8 mouse cellular contexts compared by ENCODE assay signal in the genomic region with DNA sequence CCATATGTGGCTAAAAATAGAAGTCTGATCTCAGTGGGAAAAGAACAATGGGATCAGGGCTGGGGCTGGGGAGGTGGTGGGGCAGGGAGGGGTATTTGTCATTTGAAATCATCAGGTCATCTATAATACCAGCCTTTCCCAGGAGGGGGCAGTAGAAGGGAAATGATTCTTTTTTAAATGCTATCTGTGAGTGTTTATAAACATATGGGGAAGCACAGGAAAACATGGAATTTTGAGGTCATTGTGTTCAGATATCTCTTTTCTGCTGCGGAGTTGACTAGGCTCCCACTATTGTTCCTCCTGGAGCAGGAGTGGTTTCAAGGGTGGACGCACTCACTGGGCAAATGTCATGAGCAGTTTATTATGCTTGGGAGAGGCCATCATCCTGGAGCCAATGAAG. TPM values are rescaled to one million over a fixed set of nuclear protein-coding genes. Genes with fewer than 3 reads are reported as not detected.
DNase-seq lines count a peak whose midpoint lies in the region; ATAC-seq and TF ChIP-seq lines count a peak whose summit lies in the region.

No protein-coding gene starts in this region.

- H3K4me3 ChIP-seq in left cerebral cortex, adult 2 months = no peak overlapping the region
- no peak overlapping the region for H3K4me3 ChIP-seq in heart, postnatal 0 days (ENCODE audit: low read depth, low read length)
- H3K4me3 ChIP-seq in lung, embryonic 16.5 days (ENCODE audit: low read length) = no peak overlapping the region

- peaks cover 61% of the 10 kb centered on the region for H3K36me3 ChIP-seq in heart, postnatal 0 days (replicated peaks; ENCODE audit: control insufficient read depth, insufficient read depth, low read length)
- H3K36me3 ChIP-seq in lung, embryonic 16.5 days (ENCODE audit: control insufficient read depth, insufficient read depth, low read length) = peaks cover 9% of the 10 kb centered on the region; the same call in 1 of the 2 replicates

- H3K4me1 ChIP-seq in heart, postnatal 0 days (ENCODE audit: control insufficient read depth, insufficient read depth) = no peaks in the 10 kb centered on the region
- H3K4me1 ChIP-seq in lung, embryonic 16.5 days (replicated peaks; ENCODE audit: control insufficient read depth, insufficient read depth, low read length) = no peaks in the 10 kb centered on the region; the same call in none of the 2 replicates

- no peak overlapping the region for H3K27ac ChIP-seq in left cerebral cortex, adult 2 months
- no peak overlapping the region for H3K27ac ChIP-seq in heart, postnatal 0 days (ENCODE audit: low read depth)
- H3K27ac ChIP-seq in lung, embryonic 16.5 days (ENCODE audit: low read length) = no peak overlapping the region

- peak; percentile 63 for TF ChIP-seq CTCF in left cerebral cortex, adult 2 months (IDR thresholded peaks at IDR 0.05)
- TF ChIP-seq CTCF in Patski (IDR thresholded peaks at IDR 0.05) = peak; percentile 52
- peak; percentile 46 for TF ChIP-seq CTCF in heart, postnatal 0 days (IDR thresholded peaks at IDR 0.05; ENCODE audit: low read depth)

- ATAC-seq in Patski = peak; percentile 46
- ATAC-seq in heart, postnatal 0 days (ENCODE audit: insufficient read depth, low read depth) = peak; percentile 61
- ATAC-seq in lung, embryonic 16.5 days (ENCODE audit: low read depth) = peak; percentile 74
- no peak for ATAC-seq in inflammation-experienced regulatory T-cells, adult 6 months

- H3K27me3 ChIP-seq in Patski = no peaks in the 10 kb centered on the region
- no peaks in the 10 kb centered on the region for H3K27me3 ChIP-seq in heart, postnatal 0 days (ENCODE audit: control insufficient read depth, insufficient read depth, low read length)
- H3K27me3 ChIP-seq in lung, embryonic 16.5 days (ENCODE audit: control insufficient read depth, insufficient read depth, low read depth, low read length) = no peaks in the 10 kb centered on the region

- no peaks in the 10 kb centered on the region for H3K9me3 ChIP-seq in heart, postnatal 0 days (replicated peaks; ENCODE audit: control insufficient read depth, low read length)
- no peaks in the 10 kb centered on the region for H3K9me3 ChIP-seq in lung, embryonic 16.5 days (ENCODE audit: control insufficient read depth, low read length)

- CTCF ChIA-PET in Patski (lab: Charles Lee) = no interaction called here

- no peak for DNase-seq in left cerebral cortex, adult 2 months (ENCODE audit: extremely low spot score in 1 of 2, low spot score in 2 of 2)
- DNase-seq in left cerebral cortex, postnatal 36 days (ENCODE audit: low spot score in 2 of 2) = no peak
- DNase-seq in Patski (ENCODE audit: low read depth, low spot score) = peak; percentile 27
- DNase-seq in heart, postnatal 0 days (ENCODE audit: low spot score) = peak; percentile 67
- no peak for DNase-seq in left cerebral cortex, postnatal 25 days (ENCODE audit: low spot score in 2 of 2)
- DNase-seq in neural tube, embryonic 10.5 days (ENCODE audit: extremely low spot score, low spot score) = no peak

- intact Hi-C loops in left cerebral cortex, adult 2 months (cut with DNase I) = loop anchor here (5.0 kb wide), 2 partner anchors 110 to 1725 kb away; no protein-coding TSS in a partner anchor
- intact Hi-C loops in left cerebral cortex, postnatal 36 days (cut with DNase I) = loop anchor here (5.0 to 10.0 kb wide), 2 partner anchors 110 to 1728 kb away; no protein-coding TSS in a partner anchor
- intact Hi-C loops in left cerebral cortex, postnatal 25 days (cut with DNase I) = loop anchor here (5.0 kb wide), 2 partner anchors 105 to 1730 kb away; a partner anchor contains a TSS

- H3K4me2 ChIP-seq in heart, postnatal 0 days (ENCODE audit: low read depth, low read length) = no peak overlapping the region
- H3K4me2 ChIP-seq in lung, embryonic 16.5 days (ENCODE audit: low read depth, low read length) = no peak overlapping the region

- no peak for TF ChIP-seq EP300 in heart, postnatal 0 days (IDR thresholded peaks at IDR 0.05; ENCODE audit: low read depth)

- WGBS in heart, postnatal 0 days = 29% methylated on average over 2 of the region's 2 CpGs
- WGBS in lung, embryonic 16.5 days = 54% methylated on average over 2 of the region's 2 CpGs

- in situ Hi-C loops in Patski (cut with MboI; ENCODE audit: low pct_unique_long_range_greater_than_20kb) = loop anchor here (5.0 to 10.0 kb wide), 2 partner anchors 225 to 1728 kb away; no protein-coding TSS in a partner anchor

- POLR2A ChIA-PET in Patski (lab: Charles Lee) = no interaction called here

- no peak overlapping the region for H3K9ac ChIP-seq in heart, postnatal 0 days (replicated peaks; ENCODE audit: low read depth, low read length)
- H3K9ac ChIP-seq in lung, embryonic 16.5 days (ENCODE audit: low read length) = no peak overlapping the region

RNA-seq across cellular contexts. Expression of a gene that starts 55.3 kb away (rescaled TPM):
- total RNA-seq in left cerebral cortex, adult 2 months (2021) = under 1 TPM in 1 of 2 experiments, not detected in 1; 0.05 TPM
- total RNA-seq in left cerebral cortex, postnatal 36 days (2021) = under 1 TPM in 1 of 2 experiments, not detected in 1; 0.32 TPM
- 0.40 TPM for polyA plus RNA-seq in Patski (2021)
- total RNA-seq in heart, postnatal 0 days (2014; rRNA removed; ENCODE audit: low replicate concordance) = 1.6 and 2.3 TPM in 2 replicates
- 1.2 and 2.0 TPM in 2 replicates for polyA plus RNA-seq in heart, postnatal 0 days (2015; fragmentation: Nextera tagmentation; extraction: Ambion mirVana)
- polyA plus RNA-seq in lung, embryonic 16.5 days (2015; fragmentation: Nextera tagmentation; extraction: Ambion mirVana) = 9.6 and 10.1 TPM in 2 replicates
- polyA plus RNA-seq in inflammation-experienced regulatory T-cells, adult 6 months (2017; shearing (Covaris generic)) = 1 to 10 TPM; 2.1 to 8.5 (median 3.8) TPM
- total RNA-seq in left cerebral cortex, postnatal 25 days (2021) = under 1 TPM; 0.05 to 0.07 TPM

Comparison
In these comparisons a context has a peak if more than half of its experiments do, and no peak if none do; other contexts are left out.
1. DNase-seq: peak in Patski (single experiment) and heart, postnatal 0 days (single experiment); none in left cerebral cortex, adult 2 months (0 of 2), left cerebral cortex, postnatal 36 days (0 of 2), left cerebral cortex, postnatal 25 days (0 of 2) and neural tube, embryonic 10.5 days (single experiment).
2. Peak in every context shown above with its lines, with median percentiles within 50 percentile points of each other: CTCF ChIP-seq.